Mouse (Mus musculus) frontal cortex, postnatal 10 days (tissue): ENCODE data around the gene Med12l.

Experiments used
- DNase-seq, 2 experiments: peaks; one replicate each; pipeline ENCODE4 v3.0.0; 2022; ENCODE audit warnings: low spot score in 2 of 2, mixed read lengths in 1 of 2

The Med12l gene

GRCm38 (mm10) chr3:59243384-59243783, 237.8 kb downstream of the Med12l start:
- peak; percentile 38 to 48 for DNase-seq

- no peak for DNase-seq
Observed at GRCm38 (mm10) chr3:59248031-59248430, 242.4 kb downstream of the Med12l start.

GRCm38 (mm10) chr3:59250454-59250853, 244.8 kb downstream of the Med12l start:
- DNase-seq: no peak

- no peak for DNase-seq
Observed at GRCm38 (mm10) chr3:59257740-59258664, 252.4 kb downstream of the Med12l start.

GRCm38 (mm10) chr3:59260745-59261144, 255.1 kb downstream of the Med12l start:
- no peak for DNase-seq

- DNase-seq: no peak
Observed at GRCm38 (mm10) chr3:59261709-59262472, 256.3 kb downstream of the Med12l start.

- no peak for DNase-seq
Observed at GRCm38 (mm10) chr3:59262704-59263103, 257.1 kb downstream of the Med12l start, which contains the start of gene P2ry12. TSS of gene P2ry12 (minus strand) at chr3:59262871.

GRCm38 (mm10) chr3:59263417-59263816, 257.8 kb downstream of the Med12l start:
- DNase-seq: no peak

GRCm38 (mm10) chr3:59263988-59264387, 258.4 kb downstream of the Med12l start:
- no peak for DNase-seq

GRCm38 (mm10) chr3:59270811-59271210, 265.2 kb downstream of the Med12l start:
- DNase-seq: no peak

GRCm38 (mm10) chr3:59277502-59278253, 272.1 kb downstream of the Med12l start:
- DNase-seq: no peak

GRCm38 (mm10) chr3:59278254-59278533, 272.6 kb downstream of the Med12l start:
- DNase-seq: no peak

GRCm38 (mm10) chr3:59278620-59279019, 273.0 kb downstream of the Med12l start:
- DNase-seq: no peak

GRCm38 (mm10) chr3:59290551-59290950, 284.9 kb downstream of the Med12l start:
- no peak for DNase-seq

GRCm38 (mm10) chr3:59293437-59294199, 288.0 kb downstream of the Med12l start:
- no peak for DNase-seq

- no peak for DNase-seq
Observed at GRCm38 (mm10) chr3:59295699-59296562, 290.3 kb downstream of the Med12l start.

GRCm38 (mm10) chr3:59296563-59297130, 291.0 kb downstream of the Med12l start:
- no peak for DNase-seq

GRCm38 (mm10) chr3:59297653-59298052, 292.0 kb downstream of the Med12l start:
- DNase-seq: no peak

- no peak for DNase-seq
Observed at GRCm38 (mm10) chr3:59304944-59305343, 299.3 kb downstream of the Med12l start.

- DNase-seq: no peak
Observed at GRCm38 (mm10) chr3:59305518-59305917, 299.9 kb downstream of the Med12l start.
